Mouse (Mus musculus): ENCODE measurements around the gene Atp5g1. TPM values are rescaled to one million over a fixed set of nuclear protein-coding genes. Genes with fewer than 3 reads are reported as not detected.

Atp5g1 gene
- polyA plus RNA-seq, 1 experiment, result 184 TPM

DNA sequence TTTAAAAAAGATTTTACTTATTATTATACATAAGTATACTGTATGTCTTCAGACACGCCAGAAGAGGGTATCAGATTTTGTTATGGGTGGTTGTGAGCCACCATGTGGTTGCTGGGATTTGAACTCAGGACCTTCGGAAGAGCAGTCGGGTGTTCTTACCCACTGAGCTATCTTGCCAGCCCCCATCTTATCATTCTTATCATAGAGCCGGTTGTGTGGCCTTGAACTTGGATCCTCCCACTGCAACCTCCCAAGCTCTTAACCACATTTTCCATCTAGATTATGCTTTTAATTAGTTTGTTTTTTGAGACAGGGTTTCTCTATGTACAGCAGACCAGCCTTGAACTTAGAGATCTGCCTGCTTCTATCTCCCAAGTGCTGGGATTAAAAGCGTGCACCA lies 38.0 kb downstream of the Atp5g1 start:
- Histone ChIP-seq H3K4me3 (ENCODE audit: low read depth, low read length) (no peak overlapping the region), H3K27me3 (ENCODE audit: control insufficient read depth, insufficient read depth, low read length, poor library complexity, severe bottlenecking) (no peaks in the 10 kb centered on the region), H3K36me3 (ENCODE audit: control insufficient read depth, insufficient read depth, low read length, poor library complexity, severe bottlenecking) (peaks cover 11% of the 10 kb centered on the region), H3K9ac (ENCODE audit: low read depth, poor library complexity, severe bottlenecking) (no peak overlapping the region), H3K27ac (ENCODE audit: insufficient read depth, low read length) (no peak overlapping the region), H3K4me1 (ENCODE audit: control insufficient read depth, insufficient read depth, low read length) (no peaks in the 10 kb centered on the region), H3K9me3 (replicated peaks; ENCODE audit: control insufficient read depth, insufficient read depth, low read length, poor library complexity, severe bottlenecking) (no peaks in the 10 kb centered on the region)
- no peak for TF ChIP-seq CTCF (IDR thresholded peaks at IDR 0.05; ENCODE audit: low read depth, low read length)
- TF ChIP-seq POLR2A (IDR thresholded peaks at IDR 0.05; ENCODE audit: insufficient read depth, low read length), result no peak
- TF ChIP-seq EP300 (IDR thresholded peaks at IDR 0.05; ENCODE audit: insufficient read depth, low read depth, low read length), result no peak

DNA sequence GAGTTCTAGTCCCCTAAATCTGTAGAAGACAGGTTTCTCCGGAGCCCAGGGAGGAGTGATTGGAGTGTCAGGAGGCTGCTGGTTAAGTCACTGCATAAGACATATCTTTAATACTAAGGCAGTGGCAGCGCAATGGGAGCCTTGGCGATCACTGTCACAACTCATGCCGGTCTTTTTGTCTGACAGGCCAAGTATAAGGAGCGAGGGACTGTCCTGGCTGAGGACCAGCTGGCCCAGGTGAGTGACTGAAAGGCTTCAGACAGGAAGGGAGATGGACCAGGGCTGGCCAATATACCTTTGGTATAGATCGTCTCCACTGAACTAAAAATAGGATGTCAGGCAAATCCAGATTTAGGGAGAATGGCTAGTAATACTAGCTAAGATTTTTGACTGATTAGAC lies 40.3 kb downstream of the Atp5g1 start:
- Histone ChIP-seq H3K4me3 (ENCODE audit: low read depth, low read length) (peak overlapping the region; percentile 100), H3K27me3 (ENCODE audit: control insufficient read depth, insufficient read depth, low read length, poor library complexity, severe bottlenecking) (no peaks in the 10 kb centered on the region), H3K4me1 (ENCODE audit: control insufficient read depth, insufficient read depth, low read length) (no peaks in the 10 kb centered on the region), H3K9me3 (replicated peaks; ENCODE audit: control insufficient read depth, insufficient read depth, low read length, poor library complexity, severe bottlenecking) (no peaks in the 10 kb centered on the region), H3K9ac (ENCODE audit: low read depth, poor library complexity, severe bottlenecking) (peak overlapping the region; percentile 85), H3K27ac (ENCODE audit: insufficient read depth, low read length) (no peak overlapping the region), H3K36me3 (ENCODE audit: control insufficient read depth, insufficient read depth, low read length, poor library complexity, severe bottlenecking) (peaks cover 6% of the 10 kb centered on the region; the same call in 1 of the 2 replicates)
- TF ChIP-seq EP300 (IDR thresholded peaks at IDR 0.05; ENCODE audit: insufficient read depth, low read depth, low read length) (no peak), CTCF (IDR thresholded peaks at IDR 0.05; ENCODE audit: low read depth, low read length) (no peak)

DNA sequence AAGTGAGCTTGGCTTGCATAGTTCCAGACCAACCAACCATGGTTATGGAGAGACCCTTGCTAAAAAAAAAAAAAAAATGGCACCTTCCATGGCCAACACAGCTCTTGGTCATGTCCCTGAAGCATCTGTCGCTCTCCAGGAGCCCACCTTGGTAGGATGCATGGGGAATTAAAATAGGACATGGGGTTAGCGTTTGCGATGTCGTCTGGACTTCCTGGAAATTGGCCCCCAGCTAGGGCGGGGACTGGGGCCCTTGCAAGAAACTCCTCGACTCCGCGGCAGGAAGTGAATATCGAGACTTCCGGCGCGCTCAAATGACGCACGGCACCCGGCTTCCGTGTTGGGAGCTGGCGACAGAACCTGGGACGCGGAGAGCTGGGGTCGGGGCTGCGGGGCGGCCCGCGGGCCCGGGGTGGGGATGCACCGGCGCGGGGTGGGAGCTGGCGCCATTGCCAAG lies 40.8 kb downstream of the Atp5g1 start, which contains the start of gene Snf8:
Gene Snf8 (plus strand): TSS at position 290 of the 457 bp plus-strand sequence.
- Histone ChIP-seq H3K4me3 (ENCODE audit: low read depth, low read length) (peak within 1 kb of the TSS; percentile 100), H3K27ac (ENCODE audit: insufficient read depth, low read length) (peak within 1 kb of the TSS; percentile 86), H3K9ac (ENCODE audit: low read depth, poor library complexity, severe bottlenecking) (peak within 1 kb of the TSS; percentile 85), H3K4me1 (ENCODE audit: control insufficient read depth, insufficient read depth, low read length) (no peaks in the 10 kb centered on the region), H3K27me3 (ENCODE audit: control insufficient read depth, insufficient read depth, low read length, poor library complexity, severe bottlenecking) (no peaks in the 10 kb centered on the region), H3K36me3 (ENCODE audit: control insufficient read depth, insufficient read depth, low read length, poor library complexity, severe bottlenecking) (peaks cover 6% of the 10 kb centered on the region; the same call in 1 of the 2 replicates), H3K9me3 (replicated peaks; ENCODE audit: control insufficient read depth, insufficient read depth, low read length, poor library complexity, severe bottlenecking) (no peaks in the 10 kb centered on the region)
- TF ChIP-seq POLR2A (IDR thresholded peaks at IDR 0.05; ENCODE audit: insufficient read depth, low read length), result no peak
- no peak for TF ChIP-seq CTCF (IDR thresholded peaks at IDR 0.05; ENCODE audit: low read depth, low read length)
- TF ChIP-seq EP300 (IDR thresholded peaks at IDR 0.05; ENCODE audit: insufficient read depth, low read depth, low read length), result no peak

DNA sequence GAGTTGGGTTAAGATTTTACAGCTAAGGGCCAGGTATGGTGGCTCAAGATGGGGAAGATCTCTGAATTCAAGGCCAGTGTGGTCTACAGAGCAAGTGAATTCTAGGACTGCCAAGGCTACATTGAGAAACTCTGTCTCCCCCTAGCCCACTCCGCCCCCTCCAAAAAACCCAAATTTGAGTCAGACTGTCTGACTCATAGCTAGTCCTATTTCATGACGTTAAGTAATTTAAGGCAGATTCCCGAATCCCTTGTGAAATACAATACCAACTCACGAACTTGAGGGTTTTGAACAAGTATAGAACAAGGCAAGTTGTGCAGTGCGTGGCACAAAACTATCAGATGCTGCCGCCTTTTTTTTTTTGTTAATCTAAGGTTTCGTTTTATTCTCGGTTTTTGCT lies 41.4 kb downstream of the Atp5g1 start:
- Histone ChIP-seq H3K4me3 (ENCODE audit: low read depth, low read length) (peak overlapping the region; percentile 100), H3K27ac (ENCODE audit: insufficient read depth, low read length) (peak overlapping the region; percentile 86)

DNA sequence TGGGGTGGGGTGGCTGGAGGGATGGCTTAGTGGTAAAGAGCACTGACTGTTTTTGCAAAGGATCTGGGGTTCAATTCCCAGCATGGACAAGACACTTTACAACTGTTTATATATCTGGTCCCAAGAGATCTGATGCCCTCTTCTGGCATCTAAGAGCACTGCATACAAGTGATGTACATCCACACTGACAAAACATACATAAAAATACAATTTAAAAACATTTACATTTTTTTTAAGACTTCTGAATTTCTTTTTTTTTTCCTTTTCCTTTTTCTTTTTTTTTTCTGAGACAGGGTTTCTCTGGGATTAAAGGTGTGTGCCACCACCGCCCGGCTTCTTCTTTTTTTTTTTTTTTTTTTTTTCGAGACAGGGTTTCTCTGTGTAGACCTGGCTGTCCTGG lies 42.2 kb downstream of the Atp5g1 start:
- TF ChIP-seq CTCF (IDR thresholded peaks at IDR 0.05; ENCODE audit: low read depth, low read length) (no peak), EP300 (IDR thresholded peaks at IDR 0.05; ENCODE audit: insufficient read depth, low read depth, low read length) (no peak), POLR2A (IDR thresholded peaks at IDR 0.05; ENCODE audit: insufficient read depth, low read length) (no peak)

More for the DNA sequence above, 41.4 kb downstream of the Atp5g1 start:
- Histone ChIP-seq H3K27me3 (ENCODE audit: control insufficient read depth, insufficient read depth, low read length, poor library complexity, severe bottlenecking) (no peaks in the 10 kb centered on the region), H3K9ac (ENCODE audit: low read depth, poor library complexity, severe bottlenecking) (peak overlapping the region; percentile 85), H3K36me3 (ENCODE audit: control insufficient read depth, insufficient read depth, low read length, poor library complexity, severe bottlenecking) (peaks cover 2% of the 10 kb centered on the region; the same call in 1 of the 2 replicates), H3K9me3 (replicated peaks; ENCODE audit: control insufficient read depth, insufficient read depth, low read length, poor library complexity, severe bottlenecking) (no peaks in the 10 kb centered on the region), H3K4me1 (ENCODE audit: control insufficient read depth, insufficient read depth, low read length) (no peaks in the 10 kb centered on the region)
- TF ChIP-seq CTCF (IDR thresholded peaks at IDR 0.05; ENCODE audit: low read depth, low read length) (no peak), POLR2A (IDR thresholded peaks at IDR 0.05; ENCODE audit: insufficient read depth, low read length) (no peak), EP300 (IDR thresholded peaks at IDR 0.05; ENCODE audit: insufficient read depth, low read depth, low read length) (no peak)

DNA sequence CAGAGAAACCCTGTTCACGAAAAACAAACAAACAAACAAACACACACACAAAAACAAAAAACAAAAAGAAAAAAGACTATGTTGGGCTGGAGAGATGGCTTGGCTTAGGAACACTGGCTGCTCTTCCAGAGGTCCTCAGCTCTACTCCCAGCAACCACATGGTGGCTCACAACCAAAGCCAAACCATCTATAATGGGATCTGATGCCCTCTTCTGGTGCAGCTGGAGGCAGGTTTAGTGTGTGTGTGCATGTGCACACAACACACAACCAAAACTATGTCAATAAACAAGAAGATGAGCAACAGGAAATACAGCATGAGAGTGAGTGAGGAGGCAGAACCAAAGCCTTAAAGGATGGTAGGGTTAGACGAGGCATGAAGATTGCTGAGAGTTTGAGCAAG lies 43.8 kb downstream of the Atp5g1 start:
- no peak overlapping the region for H3K27ac ChIP-seq (ENCODE audit: insufficient read depth, low read length)
- peak; percentile 78 for TF ChIP-seq CTCF (IDR thresholded peaks at IDR 0.05; ENCODE audit: low read depth, low read length)
- TF ChIP-seq POLR2A (IDR thresholded peaks at IDR 0.05; ENCODE audit: insufficient read depth, low read length), result no peak
- no peaks in the 10 kb centered on the region for H3K27me3 ChIP-seq (ENCODE audit: control insufficient read depth, insufficient read depth, low read length, poor library complexity, severe bottlenecking)
- no peaks in the 10 kb centered on the region for H3K36me3 ChIP-seq (ENCODE audit: control insufficient read depth, insufficient read depth, low read length, poor library complexity, severe bottlenecking)
- H3K4me1 ChIP-seq (ENCODE audit: control insufficient read depth, insufficient read depth, low read length), result no peaks in the 10 kb centered on the region
- H3K9me3 ChIP-seq (replicated peaks; ENCODE audit: control insufficient read depth, insufficient read depth, low read length, poor library complexity, severe bottlenecking), result no peaks in the 10 kb centered on the region
- no peak overlapping the region for H3K9ac ChIP-seq (ENCODE audit: low read depth, poor library complexity, severe bottlenecking)
- H3K4me3 ChIP-seq (ENCODE audit: low read depth, low read length), result no peak overlapping the region

More for the DNA sequence above, 42.2 kb downstream of the Atp5g1 start:
- H3K9me3 ChIP-seq (replicated peaks; ENCODE audit: control insufficient read depth, insufficient read depth, low read length, poor library complexity, severe bottlenecking), result no peaks in the 10 kb centered on the region
- H3K4me3 ChIP-seq (ENCODE audit: low read depth, low read length), result no peak overlapping the region
- no peaks in the 10 kb centered on the region for H3K27me3 ChIP-seq (ENCODE audit: control insufficient read depth, insufficient read depth, low read length, poor library complexity, severe bottlenecking)
- no peaks in the 10 kb centered on the region; the same call in 1 of the 2 replicates for H3K36me3 ChIP-seq (ENCODE audit: control insufficient read depth, insufficient read depth, low read length, poor library complexity, severe bottlenecking)
- H3K27ac ChIP-seq (ENCODE audit: insufficient read depth, low read length), result no peak overlapping the region
- no peaks in the 10 kb centered on the region for H3K4me1 ChIP-seq (ENCODE audit: control insufficient read depth, insufficient read depth, low read length)
- H3K9ac ChIP-seq (ENCODE audit: low read depth, poor library complexity, severe bottlenecking), result no peak overlapping the region
